Mouse (Mus musculus) heart, embryonic 11.5 days (tissue): ENCODE data around the gene Mrgprf. TPM values are rescaled to one million over a fixed set of nuclear protein-coding genes. Genes with fewer than 3 reads are reported as not detected.

Experiments used
- ATAC-seq: fragments of 200-750 bp; cut with Nextera tagmentation; replicated peaks from 2 replicates; pipeline ENCODE4 v1.8.0; 2017; ENCODE audit warnings: moderate library complexity; ENCODE audit not compliant: insufficient number of reproducible peaks, low FRiP score, low TSS enrichment
- H3K27ac ChIP-seq: fragments of 300-500 bp; sonication (generic); 2 replicates; pipeline ENCODE4 v1.5.1; 2014; ENCODE audit warnings: mild to moderate bottlenecking, low read depth, low read length
- H3K27me3 ChIP-seq: fragments of 300-500 bp; sonication (generic); 2 replicates; pipeline ENCODE4 v1.6.1; 2014; ENCODE audit warnings: mild to moderate bottlenecking, low read length, mixed read lengths; ENCODE audit not compliant: control insufficient read depth, insufficient read depth
- H3K36me3 ChIP-seq: fragments of 300-500 bp; sonication (generic); 2 replicates; pipeline ENCODE4 v1.6.1; 2014; ENCODE audit warnings: mild to moderate bottlenecking, low read length, moderate library complexity, mixed read lengths; ENCODE audit not compliant: control insufficient read depth, insufficient read depth
- H3K4me1 ChIP-seq: fragments of 300-500 bp; sonication (generic); 2 replicates; pipeline ENCODE4 v1.6.1; 2014; ENCODE audit warnings: low read length; ENCODE audit not compliant: control insufficient read depth, insufficient read depth
- H3K4me2 ChIP-seq: fragments of 300-500 bp; sonication (generic); 2 replicates; pipeline ENCODE4 v1.6.1; 2014; ENCODE audit warnings: mild to moderate bottlenecking, moderate library complexity
- H3K4me3 ChIP-seq: fragments of 300-500 bp; sonication (generic); 2 replicates; pipeline ENCODE4 v1.5.1; 2014; ENCODE audit warnings: low read depth, low read length
- H3K9ac ChIP-seq: fragments of 300-500 bp; sonication (generic); 2 replicates; pipeline ENCODE4 v1.6.1; 2014; ENCODE audit warnings: mild to moderate bottlenecking, low read depth, low read length, moderate library complexity
- H3K9me3 ChIP-seq: fragments of 300-500 bp; sonication (generic); replicated peaks from 2 replicates; pipeline ENCODE4 v1.6.1; 2016; ENCODE audit warnings: low read length; ENCODE audit not compliant: control insufficient read depth
- WGBS: fragments of 180-500 bp; shearing (Covaris S2); extraction: QIAGEN DNeasy Blood & Tissue Kit; methylation state at CpG from one replicate; pipeline ENCODE4 v1.1.7; 2014; ENCODE audit not compliant: insufficient replicate concordance; 5-methylcytosine and 5-hydroxymethylcytosine counted together
- polyA plus RNA-seq: library from polyadenylated mRNA; unstranded; fragments of >200 nt; fragmentation: Nextera tagmentation; extraction: Ambion mirVana; gene quantifications from 2 replicates; pipeline ENCODE4 v1.2.1, GENCODE M21; 2014

Mrgprf gene
- polyA plus RNA-seq, 1 experiment from 2014 or later = 0.11 TPM

GRCm38 (mm10) chr7:145323607-145324006 lies 23.0 kb downstream of the Mrgprf start:
- 29% methylated on average over 4 of the region's 4 CpGs for WGBS

GRCm38 (mm10) chr7:145325697-145326096 lies 25.1 kb downstream of the Mrgprf start:
- H3K27me3 ChIP-seq = 0 out of 2 replicates have a peak, but pooled peaks cover 3% of the 10 kb centered on the region
- H3K27ac ChIP-seq = no peak overlapping the region
- no peak overlapping the region for H3K4me2 ChIP-seq
- no peak overlapping the region for H3K9ac ChIP-seq
- 29% methylated on average over 2 of the region's 2 CpGs for WGBS
- no peaks in the 10 kb centered on the region for H3K36me3 ChIP-seq
- H3K4me3 ChIP-seq = no peak overlapping the region
- no peaks in the 10 kb centered on the region for H3K9me3 ChIP-seq
- no peak for ATAC-seq
- H3K4me1 ChIP-seq = peaks cover 9% of the 10 kb centered on the region

More at GRCm38 (mm10) chr7:145323607-145324006, 23.0 kb downstream of the Mrgprf start:
- Histone ChIP-seq H3K4me3 (no peak overlapping the region), H3K9ac (no peak overlapping the region), H3K4me2 (no peak overlapping the region), H3K27ac (no peak overlapping the region), H3K36me3 (no peaks in the 10 kb centered on the region), H3K4me1 (no peaks in the 10 kb centered on the region), H3K9me3 (no peaks in the 10 kb centered on the region), H3K27me3 (0 out of 2 replicates have a peak, but pooled peaks cover 3% of the 10 kb centered on the region)
- ATAC-seq = no peak

- peaks cover 11% of the 10 kb centered on the region for H3K4me1 ChIP-seq
- H3K36me3 ChIP-seq = no peaks in the 10 kb centered on the region
- H3K4me2 ChIP-seq = no peak overlapping the region
- 52% methylated on average over 2 of the region's 2 CpGs for WGBS
- H3K27ac ChIP-seq = 0 out of 2 replicates have a peak overlapping the region, but pooled peaks have one; percentile 15
- ATAC-seq = no peak
- no peak overlapping the region for H3K9ac ChIP-seq
- H3K27me3 ChIP-seq = no peaks in the 10 kb centered on the region
- H3K4me3 ChIP-seq = no peak overlapping the region
- H3K9me3 ChIP-seq = no peaks in the 10 kb centered on the region
Measured at GRCm38 (mm10) chr7:145329982-145330381, 29.4 kb downstream of the Mrgprf start.

- H3K27ac ChIP-seq = peak overlapping the region; percentile 29
- peaks cover 11% of the 10 kb centered on the region for H3K4me1 ChIP-seq
- no peak overlapping the region for H3K4me3 ChIP-seq
- H3K27me3 ChIP-seq = no peaks in the 10 kb centered on the region
- no peak for ATAC-seq
- whole genome bisulfite sequencing = 50% methylated on average over 2 of the region's 2 CpGs
- no peaks in the 10 kb centered on the region for H3K9me3 ChIP-seq
- H3K36me3 ChIP-seq = no peaks in the 10 kb centered on the region
- no peak overlapping the region for H3K4me2 ChIP-seq
- no peak overlapping the region for H3K9ac ChIP-seq
Measured at GRCm38 (mm10) chr7:145330641-145331040, 30.0 kb downstream of the Mrgprf start.

- Histone ChIP-seq H3K27ac (no peak overlapping the region), H3K4me2 (no peak overlapping the region), H3K4me3 (no peak overlapping the region), H3K4me1 (peaks cover 11% of the 10 kb centered on the region), H3K27me3 (no peaks in the 10 kb centered on the region), H3K9ac (no peak overlapping the region), H3K9me3 (no peaks in the 10 kb centered on the region), H3K36me3 (no peaks in the 10 kb centered on the region)
- no peak for ATAC-seq
- 38% methylated on average over 1 of the region's 1 CpGs for WGBS
Measured at GRCm38 (mm10) chr7:145332376-145333041, 31.9 kb downstream of the Mrgprf start.

GRCm38 (mm10) chr7:145333936-145334335 lies 33.3 kb downstream of the Mrgprf start:
- Histone ChIP-seq H3K9me3 (no peaks in the 10 kb centered on the region), H3K4me1 (peaks cover 11% of the 10 kb centered on the region), H3K27me3 (no peaks in the 10 kb centered on the region), H3K27ac (no peak overlapping the region), H3K4me2 (no peak overlapping the region), H3K9ac (no peak overlapping the region), H3K36me3 (no peaks in the 10 kb centered on the region), H3K4me3 (no peak overlapping the region)
- no peak for ATAC-seq
- 81% methylated on average over 6 of the region's 6 CpGs for WGBS

GRCm38 (mm10) chr7:145334428-145335027 lies 33.9 kb downstream of the Mrgprf start:
- H3K4me3 ChIP-seq = no peak overlapping the region
- peaks cover 11% of the 10 kb centered on the region for H3K4me1 ChIP-seq
- no peaks in the 10 kb centered on the region for H3K27me3 ChIP-seq
- no peak for ATAC-seq
- whole genome bisulfite sequencing = 51% methylated on average over 4 of the region's 4 CpGs
- no peaks in the 10 kb centered on the region for H3K36me3 ChIP-seq
- H3K9me3 ChIP-seq = no peaks in the 10 kb centered on the region
- no peak overlapping the region for H3K9ac ChIP-seq
- no peak overlapping the region for H3K4me2 ChIP-seq
- H3K27ac ChIP-seq = no peak overlapping the region

GRCm38 (mm10) chr7:145335199-145335598 lies 34.6 kb downstream of the Mrgprf start:
- Histone ChIP-seq H3K4me2 (no peak overlapping the region), H3K27ac (no peak overlapping the region), H3K27me3 (no peaks in the 10 kb centered on the region), H3K4me1 (peaks cover 4% of the 10 kb centered on the region), H3K9me3 (no peaks in the 10 kb centered on the region), H3K9ac (no peak overlapping the region), H3K4me3 (no peak overlapping the region), H3K36me3 (no peaks in the 10 kb centered on the region)
- no peak for ATAC-seq
